In the genomic region with DNA sequence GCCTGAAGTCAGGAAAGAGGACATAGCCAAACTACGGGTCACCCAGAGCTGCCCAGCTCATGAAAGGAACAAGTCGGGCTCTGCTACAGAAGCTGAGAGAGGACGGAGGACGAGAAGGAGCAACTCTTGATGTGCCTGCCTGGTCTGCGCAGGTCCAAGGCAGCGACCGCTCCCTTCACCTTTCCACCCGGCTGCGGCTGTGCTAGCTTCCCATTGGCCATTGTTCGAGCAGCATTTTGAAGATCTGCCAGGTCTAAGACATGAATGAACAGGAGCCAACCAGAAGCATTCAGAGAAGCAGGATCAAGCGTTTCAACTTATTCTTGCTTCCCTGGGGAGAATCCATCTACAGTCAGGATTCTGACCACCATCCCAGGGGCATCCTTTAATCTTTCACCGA, we compare ENCODE assay signal across 10 mouse cellular contexts.
DNase-seq lines count a peak whose midpoint lies in the region; ATAC-seq and TF ChIP-seq lines count a peak whose summit lies in the region.
"Had no signal": no experiment of that assay in that cellular context is flagged by ENCODE, and none has a peak within 500 bp of the region (broad histone marks: within the 10 kb centered on the region; RNA-seq: fewer than 3 reads in every experiment).

No protein-coding gene starts in this region.

- no peak for TF ChIP-seq CTCF in kidney, postnatal 0 days (IDR thresholded peaks at IDR 0.05; ENCODE audit: low read depth)
- no peak for TF ChIP-seq CTCF in midbrain, postnatal 0 days (IDR thresholded peaks at IDR 0.05)

- no peak for ATAC-seq in forebrain, embryonic 13.5 days
- no peak for ATAC-seq in forebrain, embryonic 11.5 days (replicated peaks; ENCODE audit: low FRiP score)
- no peak for ATAC-seq in kidney, postnatal 0 days (replicated peaks; ENCODE audit: low FRiP score, low read depth)
- no peak for ATAC-seq in kidney, embryonic 14.5 days (ENCODE audit: low FRiP score, low TSS enrichment)
- ATAC-seq in midbrain, embryonic 16.5 days, result no peak
- ATAC-seq in midbrain, postnatal 0 days (ENCODE audit: low FRiP score), result no peak
- no peak for ATAC-seq in limb, embryonic 12.5 days (ENCODE audit: insufficient number of reproducible peaks, insufficient read depth, low FRiP score, low TSS enrichment, low read depth)
- ATAC-seq: inflammation-experienced regulatory T-cells, adult 6 months had no signal

- no peak overlapping the region for H3K4me3 ChIP-seq in forebrain, embryonic 13.5 days
- no peak overlapping the region for H3K4me3 ChIP-seq in forebrain, embryonic 11.5 days (ENCODE audit: low read depth, low read length)
- no peak overlapping the region for H3K4me3 ChIP-seq in kidney, postnatal 0 days (replicated peaks; ENCODE audit: low read depth, low read length)
- no peak overlapping the region for H3K4me3 ChIP-seq in kidney, embryonic 14.5 days (ENCODE audit: low read length)
- H3K4me3 ChIP-seq in midbrain, embryonic 16.5 days (ENCODE audit: low read depth, low read length), result no peak overlapping the region
- no peak overlapping the region for H3K4me3 ChIP-seq in midbrain, postnatal 0 days (ENCODE audit: low read depth, low read length)
- H3K4me3 ChIP-seq in limb, embryonic 12.5 days (replicated peaks), result no peak overlapping the region

- H3K27ac ChIP-seq in forebrain, embryonic 13.5 days, result no peak overlapping the region
- H3K27ac ChIP-seq in forebrain, embryonic 11.5 days (ENCODE audit: low read depth, low read length), result no peak overlapping the region
- H3K27ac ChIP-seq in kidney, postnatal 0 days, result no peak overlapping the region; the same call in 1 of the 2 replicates
- H3K27ac ChIP-seq in kidney, embryonic 14.5 days (ENCODE audit: low read depth, low read length), result no peak overlapping the region
- H3K27ac ChIP-seq in midbrain, embryonic 16.5 days (ENCODE audit: low read length), result no peak overlapping the region
- H3K27ac ChIP-seq in midbrain, postnatal 0 days (ENCODE audit: low read depth, low read length), result no peak overlapping the region
- H3K27ac ChIP-seq in limb, embryonic 12.5 days, result no peak overlapping the region
- H3K27ac ChIP-seq: heart, embryonic 13.5 days had no signal

- peaks cover 8% of the 10 kb centered on the region; the same call in 1 of the 2 replicates for H3K4me1 ChIP-seq in forebrain, embryonic 13.5 days
- no peaks in the 10 kb centered on the region for H3K4me1 ChIP-seq in forebrain, embryonic 11.5 days (replicated peaks; ENCODE audit: control insufficient read depth, insufficient read depth, low read length)
- H3K4me1 ChIP-seq in kidney, postnatal 0 days (replicated peaks; ENCODE audit: insufficient read depth, low read length), result peaks cover 14% of the 10 kb centered on the region
- H3K4me1 ChIP-seq in kidney, embryonic 14.5 days (ENCODE audit: control insufficient read depth, insufficient read depth, low read length), result peaks cover 14% of the 10 kb centered on the region; the same call in 1 of the 2 replicates
- no peaks in the 10 kb centered on the region; the same call in 1 of the 2 replicates for H3K4me1 ChIP-seq in midbrain, embryonic 16.5 days (ENCODE audit: control insufficient read depth, insufficient read depth, low read length)
- no peaks in the 10 kb centered on the region for H3K4me1 ChIP-seq in midbrain, postnatal 0 days (ENCODE audit: insufficient read depth, low read length)
- H3K4me1 ChIP-seq in limb, embryonic 12.5 days (replicated peaks), result peaks cover 5% of the 10 kb centered on the region; the same call in 1 of the 2 replicates
- H3K4me1 ChIP-seq: heart, embryonic 13.5 days had no signal

- no peak for DNase-seq in forebrain, embryonic 11.5 days (ENCODE audit: low spot score)
- DNase-seq in kidney, postnatal 0 days (ENCODE audit: low spot score), result no peak
- no peak for DNase-seq in midbrain, postnatal 0 days (ENCODE audit: low spot score)
- no peak for DNase-seq in cerebellum, adult 18-20 months

- H3K4me2 ChIP-seq in forebrain, embryonic 13.5 days, result peak overlapping the region; percentile 54; the same call in 1 of the 2 replicates
- no peak overlapping the region for H3K4me2 ChIP-seq in forebrain, embryonic 11.5 days (ENCODE audit: low read depth, low read length, severe bottlenecking)
- peak overlapping the region; percentile 36; the same call in 1 of the 2 replicates for H3K4me2 ChIP-seq in kidney, postnatal 0 days (ENCODE audit: low read length)
- H3K4me2 ChIP-seq in kidney, embryonic 14.5 days (replicated peaks; ENCODE audit: low read depth, low read length), result no peak overlapping the region
- peak overlapping the region; percentile 50; the same call in 1 of the 2 replicates for H3K4me2 ChIP-seq in midbrain, embryonic 16.5 days (ENCODE audit: low read length)
- no peak overlapping the region for H3K4me2 ChIP-seq in midbrain, postnatal 0 days (ENCODE audit: low read depth, low read length, poor library complexity, severe bottlenecking)
- H3K4me2 ChIP-seq in limb, embryonic 12.5 days, result peak overlapping the region; percentile 52; the same call in 1 of the 2 replicates

- H3K9me3 ChIP-seq in forebrain, embryonic 13.5 days (replicated peaks), result no peaks in the 10 kb centered on the region
- H3K9me3 ChIP-seq in forebrain, embryonic 11.5 days (ENCODE audit: control insufficient read depth, low read length), result no peaks in the 10 kb centered on the region
- H3K9me3 ChIP-seq in kidney, postnatal 0 days (replicated peaks; ENCODE audit: low read length), result no peaks in the 10 kb centered on the region
- no peaks in the 10 kb centered on the region for H3K9me3 ChIP-seq in kidney, embryonic 14.5 days (ENCODE audit: control insufficient read depth, low read length)
- H3K9me3 ChIP-seq in midbrain, embryonic 16.5 days (replicated peaks; ENCODE audit: control insufficient read depth, low read length, poor library complexity, severe bottlenecking), result no peaks in the 10 kb centered on the region
- H3K9me3 ChIP-seq in midbrain, postnatal 0 days (ENCODE audit: low read length), result no peaks in the 10 kb centered on the region
- no peaks in the 10 kb centered on the region for H3K9me3 ChIP-seq in limb, embryonic 12.5 days

- H3K9ac ChIP-seq in forebrain, embryonic 13.5 days, result no peak overlapping the region
- no peak overlapping the region for H3K9ac ChIP-seq in forebrain, embryonic 11.5 days (ENCODE audit: low read length)
- H3K9ac ChIP-seq in kidney, postnatal 0 days (ENCODE audit: low read depth, low read length), result no peak overlapping the region
- no peak overlapping the region for H3K9ac ChIP-seq in kidney, embryonic 14.5 days (ENCODE audit: low read depth, low read length)
- no peak overlapping the region for H3K9ac ChIP-seq in midbrain, embryonic 16.5 days (ENCODE audit: low read depth, low read length)
- H3K9ac ChIP-seq in midbrain, postnatal 0 days (replicated peaks; ENCODE audit: low read length, poor library complexity, severe bottlenecking), result no peak overlapping the region
- no peak overlapping the region for H3K9ac ChIP-seq in limb, embryonic 12.5 days (replicated peaks)
- H3K9ac ChIP-seq: heart, embryonic 13.5 days had no signal

- no peaks in the 10 kb centered on the region for H3K36me3 ChIP-seq in forebrain, embryonic 13.5 days (ENCODE audit: poor library complexity, severe bottlenecking)
- H3K36me3 ChIP-seq in forebrain, embryonic 11.5 days (ENCODE audit: control insufficient read depth, insufficient read depth, low read length), result no peaks in the 10 kb centered on the region
- H3K36me3 ChIP-seq in kidney, postnatal 0 days (ENCODE audit: insufficient read depth, low read length), result no peaks in the 10 kb centered on the region
- no peaks in the 10 kb centered on the region for H3K36me3 ChIP-seq in kidney, embryonic 14.5 days (ENCODE audit: control insufficient read depth, insufficient read depth, low read length)
- H3K36me3 ChIP-seq in midbrain, embryonic 16.5 days (ENCODE audit: control insufficient read depth, insufficient read depth, low read length), result no peaks in the 10 kb centered on the region
- H3K36me3 ChIP-seq in midbrain, postnatal 0 days (ENCODE audit: insufficient read depth, low read length), result no peaks in the 10 kb centered on the region
- H3K36me3 ChIP-seq in limb, embryonic 12.5 days, result no peaks in the 10 kb centered on the region
- H3K36me3 ChIP-seq: heart, embryonic 13.5 days had no signal

- WGBS in forebrain, embryonic 13.5 days, result 69% methylated on average over 12 of the region's 12 CpGs
- 65% methylated on average over 12 of the region's 12 CpGs for WGBS in forebrain, embryonic 11.5 days
- WGBS in kidney, postnatal 0 days, result 46% methylated on average over 12 of the region's 12 CpGs
- WGBS in kidney, embryonic 14.5 days, result 59% methylated on average over 12 of the region's 12 CpGs
- 63% methylated on average over 12 of the region's 12 CpGs for WGBS in midbrain, embryonic 16.5 days
- WGBS in midbrain, postnatal 0 days, result 60% methylated on average over 12 of the region's 12 CpGs
- 61% methylated on average over 12 of the region's 12 CpGs for WGBS in limb, embryonic 12.5 days

- H3K27me3 ChIP-seq in forebrain, embryonic 13.5 days, result peaks cover 25% of the 10 kb centered on the region
- peaks cover 2% of the 10 kb centered on the region; the same call in 1 of the 2 replicates for H3K27me3 ChIP-seq in forebrain, embryonic 11.5 days (ENCODE audit: control insufficient read depth, insufficient read depth, low read length)
- no peaks in the 10 kb centered on the region for H3K27me3 ChIP-seq in kidney, postnatal 0 days (ENCODE audit: insufficient read depth, low read length)
- H3K27me3 ChIP-seq in kidney, embryonic 14.5 days (ENCODE audit: control insufficient read depth, insufficient read depth, low read length), result 0 out of 2 replicates have a peak, but pooled peaks cover 3% of the 10 kb centered on the region
- peaks cover 5% of the 10 kb centered on the region; the same call in 1 of the 2 replicates for H3K27me3 ChIP-seq in midbrain, embryonic 16.5 days (ENCODE audit: control insufficient read depth, insufficient read depth, low read depth, low read length)
- no peaks in the 10 kb centered on the region for H3K27me3 ChIP-seq in midbrain, postnatal 0 days (ENCODE audit: insufficient read depth, low read length)
- H3K27me3 ChIP-seq in limb, embryonic 12.5 days, result peaks cover 34% of the 10 kb centered on the region

Comparison
In these comparisons a context has a peak if more than half of its experiments do, and no peak if none do; other contexts are left out.
1. H3K4me2 ChIP-seq: peak in forebrain, embryonic 13.5 days (single experiment), kidney, postnatal 0 days (single experiment), midbrain, embryonic 16.5 days (single experiment) and limb, embryonic 12.5 days (single experiment); none in forebrain, embryonic 11.5 days (single experiment), kidney, embryonic 14.5 days (single experiment) and midbrain, postnatal 0 days (single experiment).